Mouse (Mus musculus) hindbrain, embryonic 12.5 days (tissue): ENCODE measurements around the gene Vps16. TPM values are rescaled to one million over a fixed set of nuclear protein-coding genes. Genes with fewer than 3 reads are reported as not detected.

Experiments
- ATAC-seq: fragments of 200-750 bp; cut with Nextera tagmentation; 2 replicates; pipeline ENCODE4 v1.8.0; 2017; ENCODE audit warnings: moderate TSS enrichment; ENCODE audit not compliant: low FRiP score
- H3K27ac ChIP-seq: fragments of 300-500 bp; sonication (generic); 2 replicates; pipeline ENCODE4 v1.5.1; 2016; ENCODE audit warnings: mild to moderate bottlenecking
- H3K27me3 ChIP-seq: fragments of 300-500 bp; sonication (generic); 2 replicates; pipeline ENCODE4 v1.6.1; 2016; ENCODE audit warnings: mild to moderate bottlenecking
- H3K36me3 ChIP-seq: fragments of 300-500 bp; sonication (generic); 2 replicates; pipeline ENCODE4 v1.6.1; 2016; ENCODE audit warnings: mild to moderate bottlenecking
- H3K4me1 ChIP-seq: fragments of 300-500 bp; sonication (generic); 2 replicates; pipeline ENCODE4 v1.6.1; 2016
- H3K4me2 ChIP-seq: fragments of 300-500 bp; sonication (generic); replicated peaks from 2 replicates; pipeline ENCODE4 v1.6.1; 2016; ENCODE audit warnings: mild to moderate bottlenecking
- H3K4me3 ChIP-seq: fragments of 300-500 bp; sonication (generic); 2 replicates; pipeline ENCODE4 v1.5.1; 2016; ENCODE audit warnings: mild to moderate bottlenecking
- H3K9ac ChIP-seq: fragments of 300-500 bp; sonication (generic); 2 replicates; pipeline ENCODE4 v1.6.1; 2016; ENCODE audit warnings: mild to moderate bottlenecking, moderate library complexity
- H3K9me3 ChIP-seq: fragments of 300-500 bp; sonication (generic); replicated peaks from 2 replicates; pipeline ENCODE4 v1.6.1; 2016; ENCODE audit warnings: mild to moderate bottlenecking
- WGBS: fragments of 180-500 bp; shearing (Covaris S2); methylation state at CpG from one replicate; pipeline ENCODE4 v1.1.7; 2016; 5-methylcytosine and 5-hydroxymethylcytosine counted together
- polyA plus RNA-seq: library from polyadenylated mRNA; unstranded; fragments of >200 nt; fragmentation: Nextera tagmentation; extraction: Ambion mirVana; gene quantifications from 2 replicates; pipeline ENCODE4 v1.2.1, GENCODE M21; 2016

The Vps16 gene
- polyA plus RNA-seq, 1 experiment from 2014 or later: 107 TPM

DNA sequence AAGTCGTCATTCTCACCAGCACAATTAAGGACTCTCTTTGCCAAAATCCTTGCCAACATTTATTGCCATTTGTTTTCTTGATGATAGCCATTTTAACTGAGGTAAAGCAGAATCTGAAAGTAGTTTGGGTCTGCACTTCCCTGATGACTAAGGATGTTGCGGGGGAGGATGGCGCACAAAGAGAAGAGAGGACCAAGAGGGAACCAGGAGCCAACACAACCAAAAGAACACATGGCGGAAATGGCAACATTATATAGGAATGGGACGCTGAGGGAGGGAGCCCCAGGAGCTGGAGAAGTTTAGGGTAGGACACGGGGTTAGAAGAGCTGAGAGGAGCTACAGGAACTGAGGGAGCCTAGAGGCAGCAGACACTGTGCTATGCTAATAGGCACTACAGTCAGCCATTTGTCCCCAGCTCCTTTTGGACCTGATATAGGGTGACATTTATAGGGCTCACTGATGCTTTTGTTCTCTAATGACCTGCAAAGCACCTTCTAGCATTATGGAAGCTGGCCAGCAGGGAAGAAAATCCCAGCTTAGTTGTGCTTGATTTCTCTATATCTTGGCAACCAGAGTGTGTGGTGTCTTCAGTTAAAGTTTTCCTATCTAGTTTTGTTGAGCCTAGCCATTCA is 52.6 kb downstream of the Vps16 start:
- H3K27me3 ChIP-seq: no peaks in the 10 kb centered on the region
- H3K4me1 ChIP-seq: 0 out of 2 replicates have a peak, but pooled peaks cover 3% of the 10 kb centered on the region
- no peak overlapping the region for H3K9ac ChIP-seq
- no peak for ATAC-seq
- 91% methylated on average over 6 of the region's 6 CpGs for WGBS
- no peak overlapping the region for H3K27ac ChIP-seq
- H3K4me3 ChIP-seq: no peak overlapping the region
- H3K36me3 ChIP-seq: 0 out of 2 replicates have a peak, but pooled peaks cover 6% of the 10 kb centered on the region
- H3K9me3 ChIP-seq: 0 out of 2 replicates have a peak, but pooled peaks cover 6% of the 10 kb centered on the region
- H3K4me2 ChIP-seq: no peak overlapping the region

DNA sequence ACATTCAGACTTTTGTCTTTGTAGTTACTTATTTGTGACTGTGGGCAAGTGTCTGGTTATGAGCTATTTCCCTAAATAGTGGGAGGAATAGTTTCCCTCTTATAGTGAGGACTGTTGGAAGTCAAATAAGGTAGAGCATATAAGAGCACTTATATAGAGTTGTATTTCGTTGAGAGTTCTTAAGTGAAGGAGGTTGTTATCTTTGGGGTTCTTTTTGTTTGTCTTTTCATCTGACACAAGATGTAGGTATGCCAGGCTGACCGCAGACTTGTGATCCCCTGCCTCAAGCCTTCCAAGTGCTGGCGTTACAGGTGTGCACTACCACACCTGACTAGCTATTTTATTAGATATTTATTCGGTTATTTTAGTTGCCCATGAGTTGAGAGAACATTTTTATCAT is 58.0 kb downstream of the Vps16 start:
- Histone ChIP-seq H3K27me3 (no peaks in the 10 kb centered on the region), H3K4me3 (no peak overlapping the region), H3K4me1 (no peaks in the 10 kb centered on the region), H3K9ac (no peak overlapping the region), H3K36me3 (0 out of 2 replicates have a peak, but pooled peaks cover 6% of the 10 kb centered on the region), H3K4me2 (no peak overlapping the region), H3K27ac (no peak overlapping the region), H3K9me3 (0 out of 2 replicates have a peak, but pooled peaks cover 6% of the 10 kb centered on the region)
- ATAC-seq: no peak
- WGBS: 99% methylated on average over 4 of the region's 4 CpGs

DNA sequence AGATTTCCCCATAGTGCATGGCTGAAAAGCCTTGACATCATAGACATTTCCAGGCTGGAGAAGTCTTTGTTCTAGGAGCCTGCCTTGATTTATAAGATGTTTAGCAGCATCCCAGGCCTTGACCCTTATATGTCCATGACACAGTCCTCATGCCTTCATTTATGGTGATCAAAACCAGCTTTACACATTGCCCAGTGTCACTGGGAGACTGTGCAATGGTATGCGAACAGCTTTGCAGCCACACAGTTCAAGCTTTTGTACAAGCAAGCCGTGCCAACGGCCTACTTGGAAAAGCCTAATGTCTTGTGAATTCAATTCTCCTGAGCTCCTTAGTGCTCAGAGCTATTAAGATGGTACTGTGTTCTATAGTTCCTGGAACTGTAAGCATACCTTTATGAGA is 58.6 kb downstream of the Vps16 start:
- H3K27me3 ChIP-seq: no peaks in the 10 kb centered on the region
- H3K4me2 ChIP-seq: no peak overlapping the region
- H3K27ac ChIP-seq: no peak overlapping the region
- ATAC-seq: no peak
- 78% methylated on average over 3 of the region's 3 CpGs for WGBS
- 0 out of 2 replicates have a peak, but pooled peaks cover 6% of the 10 kb centered on the region for H3K9me3 ChIP-seq
- H3K4me3 ChIP-seq: no peak overlapping the region
- 0 out of 2 replicates have a peak, but pooled peaks cover 4% of the 10 kb centered on the region for H3K36me3 ChIP-seq
- no peaks in the 10 kb centered on the region for H3K4me1 ChIP-seq
- H3K9ac ChIP-seq: no peak overlapping the region

DNA sequence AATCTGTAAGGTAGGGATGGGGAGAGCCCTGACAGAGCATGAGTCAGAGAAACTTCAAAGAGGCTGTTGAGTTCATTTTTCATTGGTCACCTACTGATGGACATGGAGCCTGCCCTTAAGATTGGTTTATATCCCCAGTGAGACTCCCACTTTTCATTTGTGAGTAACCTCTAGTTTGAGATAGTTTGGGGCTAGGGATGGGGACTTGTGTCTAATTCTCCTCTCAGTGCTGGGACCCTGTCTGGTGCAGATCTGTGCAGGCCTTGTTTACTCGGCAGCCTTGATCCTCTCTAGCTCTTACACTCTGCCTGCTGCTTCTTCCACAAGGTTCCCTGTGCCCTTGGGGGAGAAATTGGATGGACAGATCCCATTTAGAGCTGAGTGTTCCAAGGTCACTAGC is 60.1 kb downstream of the Vps16 start:
- 77% methylated on average over 1 of the region's 1 CpGs for WGBS
- no peaks in the 10 kb centered on the region for H3K36me3 ChIP-seq
- H3K4me2 ChIP-seq: no peak overlapping the region
- no peak overlapping the region for H3K9ac ChIP-seq
- H3K4me3 ChIP-seq: no peak overlapping the region
- 0 out of 2 replicates have a peak, but pooled peaks cover 4% of the 10 kb centered on the region for H3K9me3 ChIP-seq
- no peak for ATAC-seq
- no peak overlapping the region for H3K27ac ChIP-seq
- no peaks in the 10 kb centered on the region for H3K27me3 ChIP-seq
- no peaks in the 10 kb centered on the region for H3K4me1 ChIP-seq

DNA sequence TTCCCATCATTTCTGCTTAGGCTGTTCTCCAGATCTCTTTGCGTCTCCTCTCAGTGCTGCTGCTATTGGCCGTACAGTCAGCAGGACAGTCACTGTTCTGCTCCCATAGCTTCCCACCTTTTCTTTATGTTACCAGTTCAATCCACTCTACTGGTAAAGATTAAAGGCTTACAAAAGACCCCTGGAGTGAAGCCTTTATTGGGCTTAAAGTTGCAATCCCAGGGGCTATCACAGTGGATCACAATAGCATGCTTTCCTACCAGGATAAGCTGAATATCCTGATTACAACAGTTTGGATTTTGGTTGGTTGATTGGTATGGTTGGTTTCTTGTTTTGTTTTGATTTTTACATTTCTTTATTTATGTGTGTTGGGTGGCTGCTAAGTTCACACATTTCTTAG is 63.9 kb downstream of the Vps16 start:
- Histone ChIP-seq H3K9ac (no peak overlapping the region), H3K36me3 (no peaks in the 10 kb centered on the region), H3K27me3 (no peaks in the 10 kb centered on the region), H3K4me3 (no peak overlapping the region), H3K27ac (no peak overlapping the region), H3K9me3 (no peaks in the 10 kb centered on the region), H3K4me2 (no peak overlapping the region), H3K4me1 (peaks cover 9% of the 10 kb centered on the region)
- no peak for ATAC-seq
- WGBS: 79% methylated on average over 2 of the region's 2 CpGs

DNA sequence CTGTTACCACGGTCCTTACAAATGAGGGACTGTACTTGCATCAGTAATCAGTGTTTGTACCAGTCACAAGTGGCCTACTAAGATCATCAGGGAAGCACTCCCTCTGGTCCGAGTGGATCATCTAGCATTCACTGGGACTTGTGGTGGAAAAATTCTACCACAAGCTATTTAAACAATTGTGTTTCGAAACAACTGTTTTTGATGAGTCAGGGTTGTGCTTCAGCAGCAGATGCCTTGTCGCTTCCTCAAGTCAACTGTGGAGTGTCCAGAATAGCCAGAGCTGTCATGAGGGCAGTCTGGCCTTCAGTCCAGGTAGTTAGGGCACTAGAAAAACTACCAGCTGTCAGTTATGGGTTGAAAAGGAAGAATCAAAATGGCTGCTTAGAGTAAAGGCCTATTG is 64.5 kb downstream of the Vps16 start:
- H3K9me3 ChIP-seq: no peaks in the 10 kb centered on the region
- WGBS: 91% methylated on average over 4 of the region's 4 CpGs
- H3K4me2 ChIP-seq: no peak overlapping the region
- no peaks in the 10 kb centered on the region for H3K36me3 ChIP-seq
- no peak overlapping the region for H3K27ac ChIP-seq
- no peaks in the 10 kb centered on the region for H3K27me3 ChIP-seq
- ATAC-seq: no peak
- no peak overlapping the region for H3K9ac ChIP-seq
- H3K4me3 ChIP-seq: no peak overlapping the region
- peaks cover 9% of the 10 kb centered on the region for H3K4me1 ChIP-seq

DNA sequence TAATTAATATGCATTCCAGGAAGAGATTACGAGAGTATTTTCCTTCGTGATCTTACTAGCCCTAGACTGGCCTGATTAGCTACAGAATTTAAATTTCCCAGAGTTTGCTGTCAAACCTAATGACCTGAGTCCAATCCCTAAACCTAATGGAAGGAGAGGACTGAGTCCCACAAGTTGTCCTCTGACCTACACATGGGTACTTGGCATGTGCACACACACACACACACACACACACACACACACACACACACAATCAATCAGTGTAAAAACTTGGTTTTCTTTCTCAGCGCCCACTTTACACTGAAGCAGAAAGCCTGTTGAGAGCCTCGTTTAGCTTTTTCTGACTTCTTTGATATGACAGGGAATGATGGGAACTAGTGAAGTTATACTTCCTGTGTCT is 67.0 kb downstream of the Vps16 start:
- ATAC-seq: peak; percentile 63; the same call in 1 of the 2 replicates
- H3K36me3 ChIP-seq: no peaks in the 10 kb centered on the region
- no peak overlapping the region for H3K4me2 ChIP-seq
- H3K4me1 ChIP-seq: peaks cover 18% of the 10 kb centered on the region
- H3K9ac ChIP-seq: no peak overlapping the region
- H3K4me3 ChIP-seq: no peak overlapping the region
- H3K9me3 ChIP-seq: no peaks in the 10 kb centered on the region
- peak overlapping the region; percentile 76 for H3K27ac ChIP-seq
- no peaks in the 10 kb centered on the region for H3K27me3 ChIP-seq
- 30% methylated on average over 4 of the region's 4 CpGs for WGBS

DNA sequence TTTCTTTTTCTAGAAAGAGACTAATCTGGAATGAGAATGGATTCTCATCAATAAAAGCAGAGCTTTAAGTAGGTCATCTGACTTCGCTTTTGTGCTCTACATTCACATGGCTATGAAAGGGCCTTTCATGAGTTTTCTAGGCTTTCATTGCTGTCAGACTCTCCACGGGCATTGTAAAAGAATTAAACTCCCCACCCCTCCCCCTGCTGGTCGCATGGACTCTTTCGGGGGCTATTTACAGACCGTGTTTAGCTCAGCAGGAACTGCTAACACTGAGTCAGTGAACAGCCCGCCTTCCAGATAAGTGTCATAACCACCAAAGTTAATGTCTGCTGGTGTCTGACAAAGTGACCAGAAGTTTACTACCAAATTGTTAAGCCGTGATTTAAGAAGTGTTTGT is 67.4 kb downstream of the Vps16 start:
- Histone ChIP-seq H3K4me2 (no peak overlapping the region), H3K4me3 (no peak overlapping the region), H3K36me3 (no peaks in the 10 kb centered on the region), H3K27ac (peak overlapping the region; percentile 76), H3K9me3 (no peaks in the 10 kb centered on the region), H3K27me3 (no peaks in the 10 kb centered on the region), H3K9ac (no peak overlapping the region), H3K4me1 (peaks cover 22% of the 10 kb centered on the region)
- peak; percentile 84 for ATAC-seq
- WGBS: 13% methylated on average over 7 of the region's 7 CpGs

Other genes starting within 250 kb of the Vps16 start
- gene Snrpb, start 244.9 kb upstream of the Vps16 start, polyA plus RNA-seq: 440 and 489 TPM in 2 replicates
- not detected in 2 replicates for gene Tmc2, start 229.1 kb upstream of the Vps16 start, polyA plus RNA-seq
- gene Nop56, start 149.9 kb upstream of the Vps16 start, polyA plus RNA-seq: 262 and 300 TPM in 2 replicates
- 118 and 119 TPM in 2 replicates for gene Idh3b, start 139.8 kb upstream of the Vps16 start, polyA plus RNA-seq
- 3.4 TPM in 2 replicates for gene Ebf4, start 129.2 kb upstream of the Vps16 start, polyA plus RNA-seq
- 53.3 and 57.0 TPM in 2 replicates for gene Cpxm1, start 26.8 kb upstream of the Vps16 start, polyA plus RNA-seq
- 0.34 TPM in 1 of 2 replicates, not detected in the other for gene Gm28372, start 19.1 kb upstream of the Vps16 start, polyA plus RNA-seq
- 0.35 TPM in 1 of 2 replicates, not detected in the other for gene 1700020A23Rik, start 19.1 kb upstream of the Vps16 start, polyA plus RNA-seq
- not detected in 2 replicates for gene Tmem239, start 17.9 kb upstream of the Vps16 start, polyA plus RNA-seq
- gene Pced1a, start 362 bp downstream of the Vps16 start, polyA plus RNA-seq: 12.3 and 12.4 TPM in 2 replicates
- 129 and 138 TPM in 2 replicates for gene Ptpra, start 25.9 kb downstream of the Vps16 start, polyA plus RNA-seq
- gene Mrps26, start 139.4 kb downstream of the Vps16 start, polyA plus RNA-seq: 70.7 and 73.3 TPM in 2 replicates
- gene Oxt, start 151.8 kb downstream of the Vps16 start, polyA plus RNA-seq: not detected in 2 replicates
- gene Avp, start 158.2 kb downstream of the Vps16 start, polyA plus RNA-seq: not detected in 2 replicates
- 16.9 and 17.1 TPM in 2 replicates for gene Fastkd5, start 205.7 kb downstream of the Vps16 start, polyA plus RNA-seq
- gene Ubox5, start 205.7 kb downstream of the Vps16 start, polyA plus RNA-seq: 13.9 and 14.3 TPM in 2 replicates
- gene Lzts3, start 218.5 kb downstream of the Vps16 start, polyA plus RNA-seq: 8.4 TPM in 2 replicates
- gene Ddrgk1, start 240.3 kb downstream of the Vps16 start, polyA plus RNA-seq: 58.0 and 63.5 TPM in 2 replicates
- 130 and 133 TPM in 2 replicates for gene Itpa, start 243.3 kb downstream of the Vps16 start, polyA plus RNA-seq